Mouse (Mus musculus): ENCODE measurements around the gene Lcat. TPM values are rescaled to one million over a fixed set of nuclear protein-coding genes. Genes with fewer than 3 reads are reported as not detected.
A peak's percentile ranks its signal among the peaks of the same experiment; 100 is the strongest.

Lcat gene
- total and polyA plus RNA-seq, 2 experiments from 2014 or later: 13.0 to 24.7 TPM

DNA sequence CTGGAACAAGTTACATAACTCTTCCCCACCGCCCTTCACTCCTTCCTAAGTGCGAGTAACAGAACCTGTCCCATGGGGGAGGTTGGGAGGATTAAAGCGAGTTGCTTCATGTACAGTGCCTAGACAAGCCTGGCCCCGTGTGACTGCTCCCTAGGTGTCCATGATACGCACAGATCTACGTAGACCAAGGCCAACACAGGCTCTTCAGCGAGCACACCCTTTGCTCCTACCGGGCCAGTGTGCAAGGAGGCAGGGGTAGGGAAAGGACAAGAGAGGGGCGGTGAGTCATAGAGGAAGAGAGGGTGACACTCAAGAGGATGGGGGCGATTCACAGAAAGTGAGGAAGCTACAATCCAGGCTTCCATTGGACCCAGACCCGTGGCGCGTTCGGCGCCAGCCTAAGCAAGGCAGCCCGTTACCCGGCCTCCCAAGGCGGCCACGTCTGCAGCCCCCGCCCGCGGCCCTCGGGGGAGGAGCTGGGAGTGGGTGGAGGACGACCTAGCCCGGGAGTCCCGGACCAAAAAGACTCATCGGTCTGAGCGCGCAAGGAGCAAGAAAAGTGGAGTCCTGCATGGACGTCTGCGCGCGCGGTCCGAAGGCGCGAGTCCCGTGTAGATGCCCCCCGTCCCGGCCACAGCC is 22.2 kb upstream of the Lcat start:
- Histone ChIP-seq H3K9ac (replicated peaks; ENCODE audit: low read length) (peak overlapping the region; percentile 59), H3K27me3 (ENCODE audit: insufficient read depth, low read length) (peaks cover 10% of the 10 kb centered on the region; the same call in 1 of the 2 replicates), H3K9me3 (ENCODE audit: low read length) (no peaks in the 10 kb centered on the region), H3K36me3 (ENCODE audit: insufficient read depth, low read length) (no peaks in the 10 kb centered on the region), H3K27ac (peak overlapping the region; percentile 58; the same call in 1 of the 2 replicates), H3K4me2 (ENCODE audit: low read depth, low read length) (peak overlapping the region; percentile 51), H3K4me3 (ENCODE audit: low read length) (peak overlapping the region; percentile 54), H3K4me1 (ENCODE audit: insufficient read depth, low read length) (0 out of 2 replicates have a peak, but pooled peaks cover 3% of the 10 kb centered on the region)
- TF ChIP-seq CTCF (IDR thresholded peaks at IDR 0.05; ENCODE audit: low read depth): no peak
- ATAC-seq: peak; percentile 69
- no peak for DNase-seq (ENCODE audit: low spot score)
- WGBS: 5% methylated on average over 39 of the region's 40 CpGs

DNA sequence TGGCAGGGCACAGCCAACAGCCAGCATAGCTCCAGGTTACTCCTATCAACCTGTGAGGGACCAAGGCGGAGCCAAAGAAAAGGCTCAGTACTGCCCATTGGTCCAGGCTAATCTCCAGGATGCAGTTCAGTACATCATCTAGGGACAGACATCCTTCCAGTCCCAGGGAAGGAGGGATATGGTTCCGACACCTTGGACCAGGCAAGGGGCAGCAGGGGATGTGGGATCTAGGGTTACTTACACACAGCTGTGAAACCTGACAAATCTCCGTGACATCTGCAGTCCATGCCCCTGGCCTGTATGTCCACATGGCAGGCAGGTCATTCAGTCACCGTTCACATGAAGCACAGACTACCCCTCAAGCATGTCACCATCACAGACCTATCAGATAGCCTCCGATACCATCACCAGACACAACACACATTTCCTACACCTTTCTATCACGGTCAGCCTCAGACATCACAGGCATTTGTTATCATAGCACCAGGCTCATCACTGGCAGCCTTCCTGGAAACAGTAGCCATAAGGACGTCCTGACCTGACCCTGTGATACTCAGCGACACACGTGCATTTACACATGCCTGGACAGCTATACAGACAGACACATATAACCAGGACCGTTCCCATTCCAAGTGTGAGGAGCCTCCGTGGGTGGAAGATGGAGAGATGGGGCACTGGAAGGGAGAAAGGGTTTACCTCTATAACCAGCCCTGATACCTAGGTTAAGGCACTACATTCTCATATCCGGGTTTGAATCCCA is 21.5 kb upstream of the Lcat start:
- TF ChIP-seq CTCF (IDR thresholded peaks at IDR 0.05; ENCODE audit: low read depth): no peak
- peaks cover 3% of the 10 kb centered on the region; the same call in 1 of the 2 replicates for H3K4me1 ChIP-seq (ENCODE audit: insufficient read depth, low read length)
- no peak overlapping the region for H3K27ac ChIP-seq
- DNase-seq (ENCODE audit: low spot score): no peak
- H3K27me3 ChIP-seq (ENCODE audit: insufficient read depth, low read length): peaks cover 10% of the 10 kb centered on the region; the same call in 1 of the 2 replicates
- no peaks in the 10 kb centered on the region for H3K36me3 ChIP-seq (ENCODE audit: insufficient read depth, low read length)
- peak overlapping the region; percentile 54 for H3K4me3 ChIP-seq (ENCODE audit: low read length)
- H3K9me3 ChIP-seq (ENCODE audit: low read length): no peaks in the 10 kb centered on the region
- peak overlapping the region; percentile 51 for H3K4me2 ChIP-seq (ENCODE audit: low read depth, low read length)
- no peak for ATAC-seq
- H3K9ac ChIP-seq (replicated peaks; ENCODE audit: low read length): peak overlapping the region; percentile 59; the same call in 1 of the 2 replicates
- 71% methylated on average over 12 of the region's 12 CpGs for WGBS

DNA sequence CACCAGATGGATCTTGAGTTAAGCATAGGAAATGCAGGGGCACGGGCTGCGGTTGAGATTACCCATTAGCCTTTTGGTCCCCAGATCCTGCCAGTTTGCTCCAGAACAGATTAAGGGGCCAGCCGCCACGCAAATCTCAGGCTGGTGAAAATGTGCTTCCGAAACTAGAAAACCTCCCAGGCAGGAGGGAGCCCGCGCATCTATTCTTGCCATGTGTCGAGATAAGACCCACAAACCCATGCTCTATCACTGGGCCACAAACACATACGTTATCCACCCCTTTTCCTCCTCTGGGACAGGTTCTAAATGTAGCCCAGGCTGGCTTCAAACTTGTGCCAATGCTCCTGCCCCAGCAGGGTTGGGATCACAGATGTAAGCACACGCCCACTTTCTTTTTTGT is 18.4 kb upstream of the Lcat start:
- ATAC-seq: no peak
- TF ChIP-seq CTCF (IDR thresholded peaks at IDR 0.05; ENCODE audit: low read depth): no peak
- H3K27ac ChIP-seq: no peak overlapping the region
- no peak overlapping the region for H3K4me3 ChIP-seq (ENCODE audit: low read length)
- no peaks in the 10 kb centered on the region for H3K36me3 ChIP-seq (ENCODE audit: insufficient read depth, low read length)
- H3K9me3 ChIP-seq (ENCODE audit: low read length): no peaks in the 10 kb centered on the region
- H3K4me1 ChIP-seq (ENCODE audit: insufficient read depth, low read length): peaks cover 8% of the 10 kb centered on the region; the same call in 1 of the 2 replicates
- 86% methylated on average over 10 of the region's 10 CpGs for WGBS
- no peak for DNase-seq (ENCODE audit: low spot score)
- no peak overlapping the region for H3K9ac ChIP-seq (replicated peaks; ENCODE audit: low read length)
- H3K27me3 ChIP-seq (ENCODE audit: insufficient read depth, low read length): no peaks in the 10 kb centered on the region; the same call in 1 of the 2 replicates
- no peak overlapping the region for H3K4me2 ChIP-seq (ENCODE audit: low read depth, low read length)

DNA sequence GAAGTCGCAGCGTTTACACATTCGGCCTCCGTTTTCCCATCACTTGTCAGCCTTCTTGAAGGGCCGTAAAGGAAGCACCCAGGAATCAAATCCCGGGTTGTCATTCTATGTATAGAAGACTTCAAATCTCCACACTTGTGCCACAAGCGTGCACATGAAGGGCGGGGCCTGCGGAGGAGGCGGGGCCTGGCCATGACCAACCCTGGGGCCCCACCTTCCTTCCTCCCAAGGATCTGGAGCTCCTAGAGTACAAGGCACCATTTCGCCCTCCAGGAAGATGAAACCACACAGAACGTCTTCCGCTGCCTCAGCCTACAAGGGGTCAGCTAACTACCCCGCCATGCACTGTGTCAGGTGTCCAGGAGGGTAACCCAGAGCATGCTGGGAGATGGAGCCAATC is 17.9 kb upstream of the Lcat start:
- H3K4me3 ChIP-seq (ENCODE audit: low read length): no peak overlapping the region
- H3K4me2 ChIP-seq (ENCODE audit: low read depth, low read length): no peak overlapping the region
- no peak overlapping the region for H3K27ac ChIP-seq
- H3K4me1 ChIP-seq (ENCODE audit: insufficient read depth, low read length): peaks cover 8% of the 10 kb centered on the region; the same call in 1 of the 2 replicates
- H3K9ac ChIP-seq (replicated peaks; ENCODE audit: low read length): no peak overlapping the region
- H3K9me3 ChIP-seq (ENCODE audit: low read length): no peaks in the 10 kb centered on the region
- ATAC-seq (no peak), DNase-seq (ENCODE audit: low spot score) (no peak)
- no peaks in the 10 kb centered on the region for H3K36me3 ChIP-seq (ENCODE audit: insufficient read depth, low read length)
- 83% methylated on average over 14 of the region's 14 CpGs for WGBS
- no peak for TF ChIP-seq CTCF (IDR thresholded peaks at IDR 0.05; ENCODE audit: low read depth)
- H3K27me3 ChIP-seq (ENCODE audit: insufficient read depth, low read length): no peaks in the 10 kb centered on the region; the same call in 1 of the 2 replicates

DNA sequence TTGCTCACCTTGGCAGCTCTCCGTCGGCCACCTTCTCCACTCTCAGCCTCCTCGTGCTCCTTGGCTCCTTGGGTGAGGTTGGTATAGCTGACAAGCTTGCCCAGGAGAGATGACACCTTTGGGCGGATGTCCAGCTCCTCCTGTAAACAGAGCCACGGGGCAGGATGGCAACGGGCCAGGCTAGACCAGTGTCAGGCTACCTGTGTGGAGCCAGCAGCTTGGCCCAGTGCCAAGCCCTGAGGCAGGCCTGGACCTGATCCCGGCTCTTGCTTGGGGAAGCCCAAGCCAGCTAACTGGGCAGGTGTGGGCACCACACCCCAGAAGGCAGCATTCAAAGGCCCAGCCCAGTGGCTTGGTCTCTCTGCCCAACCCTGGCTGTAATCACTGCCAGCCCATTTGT is 16.2 kb upstream of the Lcat start:
- no peak overlapping the region for H3K9ac ChIP-seq (replicated peaks; ENCODE audit: low read length)
- H3K4me3 ChIP-seq (ENCODE audit: low read length): no peak overlapping the region
- H3K27ac ChIP-seq: no peak overlapping the region
- no peak overlapping the region for H3K4me2 ChIP-seq (ENCODE audit: low read depth, low read length)
- DNase-seq (ENCODE audit: low spot score) (peak; percentile 47), ATAC-seq (peak; percentile 55; the same call in 1 of the 2 replicates)
- H3K36me3 ChIP-seq (ENCODE audit: insufficient read depth, low read length): no peaks in the 10 kb centered on the region
- H3K9me3 ChIP-seq (ENCODE audit: low read length): no peaks in the 10 kb centered on the region
- peaks cover 6% of the 10 kb centered on the region; the same call in 1 of the 2 replicates for H3K4me1 ChIP-seq (ENCODE audit: insufficient read depth, low read length)
- H3K27me3 ChIP-seq (ENCODE audit: insufficient read depth, low read length): no peaks in the 10 kb centered on the region
- no peak for TF ChIP-seq CTCF (IDR thresholded peaks at IDR 0.05; ENCODE audit: low read depth)
- WGBS: 70% methylated on average over 7 of the region's 7 CpGs

DNA sequence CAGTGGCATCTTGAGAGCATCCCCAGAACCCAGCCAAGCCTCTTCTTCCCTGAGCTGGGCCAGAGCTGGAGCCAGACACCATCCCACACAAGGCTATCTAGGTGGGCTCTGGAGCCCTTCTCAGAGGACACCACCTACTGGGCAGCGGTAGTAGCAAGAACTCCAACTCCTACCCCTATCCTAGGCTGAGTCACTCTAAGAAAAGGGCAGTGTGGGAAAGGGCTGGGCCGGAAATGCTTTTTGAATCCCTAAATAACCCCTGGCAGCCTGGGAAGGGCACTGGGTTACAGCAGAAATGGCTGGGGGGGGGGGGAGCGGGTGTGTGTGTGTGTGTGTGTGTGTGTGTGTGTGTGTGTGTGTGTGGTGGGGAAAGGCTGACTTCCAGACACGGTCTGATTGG is 14.6 kb upstream of the Lcat start:
- TF ChIP-seq CTCF (IDR thresholded peaks at IDR 0.05; ENCODE audit: low read depth): no peak
- Histone ChIP-seq H3K4me3 (ENCODE audit: low read length) (no peak overlapping the region), H3K9ac (replicated peaks; ENCODE audit: low read length) (no peak overlapping the region), H3K27me3 (ENCODE audit: insufficient read depth, low read length) (no peaks in the 10 kb centered on the region), H3K9me3 (ENCODE audit: low read length) (no peaks in the 10 kb centered on the region), H3K36me3 (ENCODE audit: insufficient read depth, low read length) (no peaks in the 10 kb centered on the region), H3K4me1 (ENCODE audit: insufficient read depth, low read length) (peaks cover 5% of the 10 kb centered on the region; the same call in 1 of the 2 replicates), H3K27ac (no peak overlapping the region), H3K4me2 (ENCODE audit: low read depth, low read length) (no peak overlapping the region)
- ATAC-seq (no peak; the same call in 1 of the 2 replicates), DNase-seq (ENCODE audit: low spot score) (no peak)
- WGBS: 57% methylated on average over 3 of the region's 4 CpGs
